Mouse (Mus musculus) testis, adult 2 months (tissue): ENCODE measurements around the gene Atp6v1a. TPM values are rescaled to one million over a fixed set of nuclear protein-coding genes. Genes with fewer than 3 reads are reported as not detected.

Experiments
- H3K27ac ChIP-seq: fragments of 200-500 bp; 2 replicates; pipeline ENCODE4 v1.5.1; 2012; ENCODE audit warnings: low read depth, low read length; ENCODE audit not compliant: control insufficient read depth, insufficient read depth
- H3K27me3 ChIP-seq: fragments of 200-500 bp; 2 replicates; pipeline ENCODE4 v1.6.1; 2012; ENCODE audit warnings: mild to moderate bottlenecking, low read length, moderate library complexity; ENCODE audit not compliant: control insufficient read depth, insufficient read depth
- H3K36me3 ChIP-seq: fragments of 200-500 bp; 2 replicates; pipeline ENCODE4 v1.6.1; 2012; ENCODE audit warnings: mild to moderate bottlenecking, low read length; ENCODE audit not compliant: control insufficient read depth, insufficient read depth
- H3K4me1 ChIP-seq: fragments of 200-500 bp; 2 replicates; pipeline ENCODE4 v1.6.1; 2012; ENCODE audit warnings: low read length; ENCODE audit not compliant: control insufficient read depth, insufficient read depth
- H3K4me3 ChIP-seq: fragments of 200-500 bp; 2 replicates; pipeline ENCODE4 v1.5.1; 2012; ENCODE audit warnings: low read depth, mild to moderate bottlenecking, low read length, moderate library complexity, mixed read lengths; ENCODE audit not compliant: control insufficient read depth
- CTCF ChIP-seq: fragments of 200-500 bp; IDR thresholded peaks from 2 replicates; pipeline ENCODE4 v1.5.1; 2012; ENCODE audit warnings: low read depth, mild to moderate bottlenecking, inconsistent platforms, low read length, moderate library complexity; ENCODE audit not compliant: control insufficient read depth, insufficient read depth, insufficient replicate concordance
- POLR2A ChIP-seq: fragments of 200-500 bp; IDR thresholded peaks from 2 replicates; pipeline ENCODE4 v1.6.1; 2012; ENCODE audit warnings: low read depth, mild to moderate bottlenecking, inconsistent platforms, low read length, moderate library complexity; ENCODE audit not compliant: control insufficient read depth
- polyA plus RNA-seq: library from polyadenylated mRNA; depleted of rRNA; stranded (reverse); fragments of >200 nt; gene quantifications from 2 replicates; pipeline ENCODE4 v1.2.3, GENCODE M21; 2012

Atp6v1a gene
- polyA plus RNA-seq, 1 experiment: 38.5 TPM

GRCm38 (mm10) chr16:44136511-44137021 lies 2.9 kb downstream of the Atp6v1a start:
- Histone ChIP-seq H3K36me3 (no peaks in the 10 kb centered on the region), H3K4me3 (no peak overlapping the region), H3K4me1 (peaks cover 6% of the 10 kb centered on the region), H3K27ac (no peak overlapping the region), H3K27me3 (no peaks in the 10 kb centered on the region)
- TF ChIP-seq POLR2A: no peak
- no peak for TF ChIP-seq CTCF

- peaks cover under 1% of the 10 kb centered on the region; the same call in 1 of the 2 replicates for H3K4me1 ChIP-seq
- H3K27ac ChIP-seq: no peak overlapping the region
- no peaks in the 10 kb centered on the region for H3K36me3 ChIP-seq
- no peaks in the 10 kb centered on the region for H3K27me3 ChIP-seq
- H3K4me3 ChIP-seq: no peak overlapping the region
- no peak for TF ChIP-seq POLR2A
- no peak for TF ChIP-seq CTCF
These were observed 6.3 kb downstream of the Atp6v1a start for GRCm38 (mm10) chr16:44133187-44133586.

- H3K27me3 ChIP-seq: no peaks in the 10 kb centered on the region
- no peak overlapping the region for H3K4me3 ChIP-seq
- TF ChIP-seq CTCF (no peak), POLR2A (no peak)
- no peaks in the 10 kb centered on the region for H3K4me1 ChIP-seq
- no peaks in the 10 kb centered on the region for H3K36me3 ChIP-seq
- no peak overlapping the region for H3K27ac ChIP-seq
These were observed 7.2 kb downstream of the Atp6v1a start for GRCm38 (mm10) chr16:44132300-44132699.

- no peaks in the 10 kb centered on the region for H3K27me3 ChIP-seq
- H3K4me1 ChIP-seq: no peaks in the 10 kb centered on the region
- H3K36me3 ChIP-seq: no peaks in the 10 kb centered on the region
- TF ChIP-seq CTCF: no peak
- TF ChIP-seq POLR2A: no peak
- H3K27ac ChIP-seq: no peak overlapping the region
- H3K4me3 ChIP-seq: no peak overlapping the region
These were observed 13.1 kb downstream of the Atp6v1a start for GRCm38 (mm10) chr16:44126437-44126836.

- H3K27me3 ChIP-seq: no peaks in the 10 kb centered on the region
- no peak for TF ChIP-seq POLR2A
- no peak for TF ChIP-seq CTCF
These were observed 14.1 kb downstream of the Atp6v1a start for GRCm38 (mm10) chr16:44125436-44125835.

GRCm38 (mm10) chr16:44124713-44125112 lies 14.8 kb downstream of the Atp6v1a start:
- Histone ChIP-seq H3K27me3 (no peaks in the 10 kb centered on the region), H3K4me3 (no peak overlapping the region), H3K4me1 (no peaks in the 10 kb centered on the region), H3K36me3 (no peaks in the 10 kb centered on the region), H3K27ac (no peak overlapping the region)
- TF ChIP-seq CTCF: no peak
- no peak for TF ChIP-seq POLR2A

More at GRCm38 (mm10) chr16:44125436-44125835, 14.1 kb downstream of the Atp6v1a start:
- H3K36me3 ChIP-seq: no peaks in the 10 kb centered on the region
- no peak overlapping the region for H3K27ac ChIP-seq
- H3K4me3 ChIP-seq: no peak overlapping the region
- no peaks in the 10 kb centered on the region for H3K4me1 ChIP-seq

GRCm38 (mm10) chr16:44123786-44124185 lies 15.7 kb downstream of the Atp6v1a start:
- Histone ChIP-seq H3K27ac (no peak overlapping the region), H3K36me3 (no peaks in the 10 kb centered on the region), H3K4me1 (no peaks in the 10 kb centered on the region), H3K27me3 (no peaks in the 10 kb centered on the region), H3K4me3 (no peak overlapping the region)
- no peak for TF ChIP-seq POLR2A
- TF ChIP-seq CTCF: no peak
